Mouse (Mus musculus): Measurements from ENCODE around the gene Cdh13.
A peak's percentile ranks its signal among the peaks of the same experiment; 100 is the strongest.
"Not testable (repeated sequence)": the region's sequence is repeated elsewhere in the genome, so short reads cannot be mapped to it uniquely, and the experiment has no call there.

Cdh13 gene

DNA sequence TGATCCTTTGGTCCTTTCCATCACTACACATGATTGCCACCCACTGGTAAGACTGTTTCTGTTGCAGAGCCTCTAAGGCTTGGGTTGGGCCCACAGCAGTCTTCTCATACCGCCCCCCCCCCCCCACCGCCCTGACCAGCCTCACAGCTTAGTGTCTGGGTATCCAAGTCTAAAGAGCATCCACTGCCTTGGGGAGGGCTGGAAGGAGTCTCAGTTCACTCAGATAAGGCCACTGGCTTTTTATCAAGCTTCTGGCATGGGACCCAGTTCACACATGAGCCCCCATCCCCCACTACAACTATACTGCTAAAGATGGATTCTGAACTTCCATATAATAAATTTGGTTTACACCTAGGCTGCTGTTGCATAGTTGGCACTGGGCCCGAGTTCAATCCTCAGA lies 428.1 kb downstream of the Cdh13 start:
- DNase-seq, result no peak

GRCm38 (mm10) chr8:118713111-118713510 lies 429.6 kb downstream of the Cdh13 start:
- DNase-seq, result no peak

GRCm38 (mm10) chr8:118713596-118713995 lies 430.1 kb downstream of the Cdh13 start:
- no peak for DNase-seq

- no peak for DNase-seq
Measured at GRCm38 (mm10) chr8:118722896-118723295, 439.4 kb downstream of the Cdh13 start.

GRCm38 (mm10) chr8:118725651-118726050 lies 442.1 kb downstream of the Cdh13 start:
- no peak for DNase-seq

DNA sequence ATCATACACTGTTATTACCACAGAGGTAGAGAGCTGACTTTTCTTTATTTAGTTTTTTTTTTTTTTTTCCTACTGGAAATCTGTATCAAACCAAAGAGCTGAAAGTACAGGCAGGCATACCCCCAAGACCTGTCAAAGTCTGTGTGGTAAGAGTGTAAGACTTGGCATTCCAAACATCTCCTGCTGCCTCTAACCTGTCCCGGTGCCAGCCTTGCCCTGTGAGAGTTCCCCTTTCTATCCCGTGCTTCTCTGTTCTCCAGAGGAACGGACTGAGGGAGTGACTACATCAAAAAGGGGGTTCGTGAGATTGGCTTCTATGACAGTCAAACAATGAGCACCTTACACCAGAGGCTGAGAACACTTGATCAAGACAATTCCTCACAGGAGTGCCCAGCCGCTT lies 458.2 kb downstream of the Cdh13 start:
- DNase-seq, result no peak

DNA sequence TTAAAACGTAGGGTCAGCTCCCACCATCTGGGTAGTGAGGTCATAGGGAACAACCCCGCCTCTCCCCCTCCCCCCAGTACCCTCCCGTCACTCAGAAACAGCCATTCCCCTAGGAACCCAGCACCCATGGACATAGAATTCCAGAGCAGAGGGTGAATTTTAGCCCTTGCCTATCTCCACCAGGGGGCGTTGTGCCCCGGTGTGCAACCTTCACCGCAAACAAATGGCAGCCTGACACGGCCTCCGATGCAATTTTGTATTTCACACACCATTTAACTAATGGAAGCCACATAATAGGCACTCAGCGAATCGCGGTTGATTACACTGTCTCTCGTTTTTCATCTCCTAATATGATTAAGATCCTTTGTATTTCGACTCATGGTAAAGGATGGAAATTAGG lies 461.5 kb downstream of the Cdh13 start:
- DNase-seq, result no peak

GRCm38 (mm10) chr8:118748041-118748604 lies 464.6 kb downstream of the Cdh13 start:
- no peak for DNase-seq

GRCm38 (mm10) chr8:118749191-118749590 lies 465.7 kb downstream of the Cdh13 start:
- DNase-seq, result peak; percentile 61

DNA sequence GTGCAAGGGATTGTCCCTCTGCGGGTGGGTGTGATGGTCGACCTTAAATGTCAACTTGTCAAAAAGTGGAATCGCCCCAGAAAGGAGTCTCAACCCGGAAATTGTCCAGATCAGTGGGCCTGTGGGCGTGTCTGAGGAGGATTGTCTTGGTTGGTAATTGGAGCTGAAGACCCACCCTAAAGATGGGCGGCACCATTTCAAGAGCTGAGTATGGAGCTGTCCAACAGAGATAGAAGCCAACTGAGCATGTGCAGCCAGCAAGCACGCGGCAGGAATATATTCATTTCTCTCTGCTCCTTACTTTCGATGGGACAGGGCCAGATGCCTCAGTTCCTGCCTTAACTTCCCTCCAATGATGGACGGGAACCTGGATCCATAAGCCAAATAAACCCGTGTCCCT lies 466.3 kb downstream of the Cdh13 start:
- no peak for DNase-seq

DNA sequence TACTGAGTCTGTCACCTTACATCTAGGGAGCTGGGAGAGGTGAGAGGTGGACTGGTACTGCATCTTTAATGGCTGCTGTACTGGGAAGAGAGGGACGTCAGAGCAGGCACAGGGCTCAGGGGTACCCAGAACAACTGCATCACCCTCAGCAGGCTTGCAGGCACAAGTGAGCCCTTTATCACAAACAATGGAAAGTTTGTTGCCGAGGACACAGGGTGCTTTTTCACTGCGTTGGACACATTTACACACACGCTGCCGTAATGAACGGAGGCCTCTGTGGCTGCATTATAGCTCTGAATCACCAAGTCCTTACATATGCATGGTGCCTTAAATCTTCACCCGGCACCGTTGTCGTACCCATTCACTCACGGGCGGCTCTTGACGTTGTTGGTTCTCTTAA lies 470.2 kb downstream of the Cdh13 start:
- DNase-seq, result no peak

DNA sequence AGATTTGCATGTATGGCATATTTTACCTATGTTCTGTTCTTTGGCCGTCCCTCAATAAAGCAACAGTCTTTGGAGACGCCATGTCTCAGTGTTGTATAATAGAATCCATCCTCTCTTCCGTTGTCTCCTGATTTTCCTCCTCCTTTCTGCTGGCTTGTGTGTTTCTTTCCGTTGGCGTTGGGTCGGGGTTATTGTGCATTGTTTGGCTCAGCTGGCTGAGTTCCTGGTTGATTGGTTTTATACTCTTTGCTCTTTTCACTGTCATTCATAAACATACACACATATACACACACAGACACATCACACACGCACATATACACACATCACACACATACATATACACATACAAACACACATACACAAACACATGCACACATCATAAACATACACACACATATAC lies 470.6 kb downstream of the Cdh13 start:
- DNase-seq, result no peak

GRCm38 (mm10) chr8:118777507-118777906 lies 494.0 kb downstream of the Cdh13 start:
- not testable (repeated sequence) for DNase-seq

- DNase-seq, result no peak
Measured at GRCm38 (mm10) chr8:118778374-118778773, 494.8 kb downstream of the Cdh13 start.

- peak; percentile 63 for DNase-seq
Measured at GRCm38 (mm10) chr8:118785646-118786045, 502.1 kb downstream of the Cdh13 start.

DNA sequence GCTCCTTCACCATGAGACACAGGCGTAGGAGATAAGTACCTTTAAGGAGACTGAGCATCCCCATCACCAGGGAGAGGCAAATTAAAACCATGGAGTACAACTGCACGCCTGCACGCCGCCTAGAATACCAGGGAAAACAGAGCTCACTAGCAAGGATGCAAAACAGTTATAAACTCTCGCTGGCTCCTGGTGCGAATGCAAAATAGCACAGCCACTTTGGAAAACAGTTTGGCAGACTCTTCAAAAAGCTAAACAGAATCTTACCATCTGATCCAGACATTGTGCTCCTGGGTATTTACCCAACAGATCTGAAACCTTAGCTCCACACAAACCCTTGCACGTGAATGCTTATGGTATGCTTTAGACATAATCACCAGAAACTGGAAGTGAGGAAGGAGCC lies 506.1 kb downstream of the Cdh13 start:
- DNase-seq, result no peak

GRCm38 (mm10) chr8:118794886-118795285 lies 511.4 kb downstream of the Cdh13 start:
- no peak for DNase-seq

- no peak for DNase-seq
Measured at GRCm38 (mm10) chr8:118796491-118796890, 513.0 kb downstream of the Cdh13 start.

- DNase-seq, result no peak
Measured at GRCm38 (mm10) chr8:118797127-118797526, 513.6 kb downstream of the Cdh13 start.

GRCm38 (mm10) chr8:118803168-118803567 lies 519.6 kb downstream of the Cdh13 start:
- DNase-seq, result no peak

DNA sequence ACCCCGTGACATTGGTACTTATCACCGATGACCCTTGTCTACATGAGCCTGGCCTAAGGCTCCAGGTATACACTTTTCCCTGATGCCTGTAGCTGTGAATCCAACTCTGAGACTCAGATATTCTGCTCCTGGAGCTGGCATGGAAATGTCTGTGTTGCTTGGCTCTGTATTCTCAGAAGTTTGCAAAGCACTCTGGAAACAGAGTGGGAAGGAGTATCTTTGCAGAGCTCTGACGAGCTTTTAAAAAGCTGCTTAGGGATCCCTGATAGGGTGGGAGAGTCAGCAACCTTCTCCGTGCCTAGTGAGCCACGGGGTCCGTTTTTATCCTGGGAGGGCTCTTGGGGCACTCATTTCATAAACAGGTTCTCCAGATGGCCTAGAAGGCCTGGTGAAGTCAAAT lies 526.1 kb downstream of the Cdh13 start:
- no peak for DNase-seq

GRCm38 (mm10) chr8:118815055-118815454 lies 531.5 kb downstream of the Cdh13 start:
- no peak for DNase-seq

GRCm38 (mm10) chr8:118826761-118827160 lies 543.2 kb downstream of the Cdh13 start:
- DNase-seq, result no peak

DNA sequence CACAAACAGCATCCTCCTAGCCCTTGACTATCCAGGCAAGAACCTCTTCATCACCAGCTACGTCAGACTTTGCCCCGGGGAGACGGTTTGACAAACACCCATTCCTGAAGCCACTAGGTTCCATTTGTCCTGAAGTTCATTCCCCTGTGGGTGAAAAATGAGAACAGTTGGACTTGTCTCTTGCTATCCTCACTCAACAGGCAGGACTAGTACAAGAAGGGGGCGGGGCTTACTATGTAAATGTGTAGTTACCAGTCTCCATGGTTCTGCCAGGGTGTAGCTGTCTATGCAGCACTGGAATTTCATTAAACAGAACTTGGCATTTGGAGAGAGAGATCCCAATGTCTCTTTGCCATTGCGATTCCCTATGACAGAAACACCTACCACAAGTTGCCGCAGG lies 544.2 kb downstream of the Cdh13 start:
- DNase-seq, result no peak

GRCm38 (mm10) chr8:118830291-118830690 lies 546.8 kb downstream of the Cdh13 start:
- DNase-seq, result no peak

DNA sequence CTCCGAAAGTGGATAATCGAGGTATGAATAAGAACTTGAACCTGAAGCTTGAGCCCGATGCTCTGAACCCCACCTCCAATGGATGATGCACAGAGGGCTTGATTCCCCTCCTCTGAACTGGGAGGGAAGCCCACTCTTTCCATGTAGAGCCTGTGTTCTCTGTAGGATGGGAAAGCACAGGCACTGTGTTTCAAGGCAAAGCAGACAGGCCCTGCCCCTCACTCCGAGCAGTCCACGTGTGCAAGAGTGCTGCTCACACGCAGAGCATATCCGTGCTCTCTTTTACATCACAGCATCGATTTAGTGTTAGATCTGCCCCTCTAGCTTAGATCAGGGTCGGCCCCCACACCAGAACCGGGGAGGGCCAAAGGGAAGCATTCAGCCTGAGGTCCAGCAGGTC lies 547.5 kb downstream of the Cdh13 start:
- no peak for DNase-seq
